ENCODE assay signal across 10 mouse cellular contexts in genomic region chr17:88629381-88629759, GRCm38 (mm10). TPM values are rescaled to one million over a fixed set of nuclear protein-coding genes. Genes with fewer than 3 reads are reported as not detected.
A peak's percentile ranks its signal among the peaks of the same experiment; 100 is the strongest.
DNase-seq lines count a peak whose midpoint lies in the region; ATAC-seq lines count a peak whose summit lies in the region.
"Had no signal": no experiment of that assay in that cellular context is flagged by ENCODE, and none has a peak within 500 bp of the region (broad histone marks: within the 10 kb centered on the region; RNA-seq: fewer than 3 reads in every experiment).

No protein-coding gene starts in this region.

- H3K4me2 ChIP-seq in forebrain, embryonic 16.5 days (ENCODE audit: low read length) = peak overlapping the region; percentile 5
- 0 out of 2 replicates have a peak overlapping the region, but pooled peaks have one; percentile 17 for H3K4me2 ChIP-seq in hindbrain, embryonic 13.5 days
- H3K4me2 ChIP-seq in midbrain, embryonic 12.5 days (replicated peaks) = no peak overlapping the region

- peaks cover 22% of the 10 kb centered on the region for H3K4me1 ChIP-seq in forebrain, embryonic 16.5 days (replicated peaks; ENCODE audit: control insufficient read depth, insufficient read depth, low read length)
- H3K4me1 ChIP-seq in hindbrain, embryonic 13.5 days (replicated peaks) = peaks cover 33% of the 10 kb centered on the region
- H3K4me1 ChIP-seq in midbrain, embryonic 12.5 days = peaks cover 29% of the 10 kb centered on the region

- H3K9ac ChIP-seq in forebrain, embryonic 16.5 days (replicated peaks; ENCODE audit: low read depth, low read length) = 0 out of 2 replicates have a peak overlapping the region, but pooled peaks have one; percentile 25
- no peak overlapping the region for H3K9ac ChIP-seq in hindbrain, embryonic 13.5 days
- H3K9ac ChIP-seq in midbrain, embryonic 12.5 days (replicated peaks) = no peak overlapping the region

- H3K27ac ChIP-seq in forebrain, embryonic 16.5 days (ENCODE audit: low read length) = peak overlapping the region; percentile 81
- H3K27ac ChIP-seq in hindbrain, embryonic 13.5 days = peak overlapping the region; percentile 80
- H3K27ac ChIP-seq in midbrain, embryonic 12.5 days (replicated peaks) = no peak overlapping the region; the same call in 1 of the 2 replicates

- H3K9me3 ChIP-seq in forebrain, embryonic 16.5 days (ENCODE audit: control insufficient read depth, low read length) = no peaks in the 10 kb centered on the region
- no peaks in the 10 kb centered on the region for H3K9me3 ChIP-seq in hindbrain, embryonic 13.5 days
- no peaks in the 10 kb centered on the region for H3K9me3 ChIP-seq in midbrain, embryonic 12.5 days

- H3K27me3 ChIP-seq in forebrain, embryonic 16.5 days (replicated peaks; ENCODE audit: control insufficient read depth, insufficient read depth, low read length) = no peaks in the 10 kb centered on the region
- no peaks in the 10 kb centered on the region for H3K27me3 ChIP-seq in hindbrain, embryonic 13.5 days
- H3K27me3 ChIP-seq in midbrain, embryonic 12.5 days = no peaks in the 10 kb centered on the region
- H3K27me3 ChIP-seq: CH12.LX had no signal

- peak; percentile 61 for ATAC-seq in forebrain, embryonic 16.5 days
- peak; percentile 63 for ATAC-seq in hindbrain, embryonic 13.5 days (ENCODE audit: low FRiP score)
- ATAC-seq in midbrain, embryonic 12.5 days (ENCODE audit: low FRiP score, low read depth) = peak; percentile 32; the same call in 1 of the 2 replicates
- no peak for ATAC-seq in megakaryocyte progenitor cell, adult 5-6 weeks (replicated peaks; ENCODE audit: poor library complexity)

- no peaks in the 10 kb centered on the region for H3K36me3 ChIP-seq in forebrain, embryonic 16.5 days (ENCODE audit: control insufficient read depth, insufficient read depth)
- no peaks in the 10 kb centered on the region for H3K36me3 ChIP-seq in hindbrain, embryonic 13.5 days
- H3K36me3 ChIP-seq in midbrain, embryonic 12.5 days = no peaks in the 10 kb centered on the region

- H3K4me3 ChIP-seq in forebrain, embryonic 16.5 days (replicated peaks; ENCODE audit: low read length) = no peak overlapping the region
- H3K4me3 ChIP-seq in hindbrain, embryonic 13.5 days = no peak overlapping the region
- no peak overlapping the region for H3K4me3 ChIP-seq in midbrain, embryonic 12.5 days

- DNase-seq in kidney, adult 9 months = peak; percentile 33
- DNase-seq in kidney, postnatal 36 days = no peak
- no peak for DNase-seq in layer of hippocampus, adult 18-20 months (ENCODE audit: low spot score in 2 of 2)
- DNase-seq in layer of hippocampus, postnatal 25 days (ENCODE audit: extremely low spot score in 1 of 2, low spot score in 1 of 2) = no peak

- WGBS in forebrain, embryonic 16.5 days = 22% methylated on average over 4 of the region's 4 CpGs
- WGBS in hindbrain, embryonic 13.5 days = 36% methylated on average over 4 of the region's 4 CpGs
- 27% methylated on average over 4 of the region's 4 CpGs for WGBS in midbrain, embryonic 12.5 days

RNA-seq across cellular contexts. Expression of gene Ston1, which starts 31.9 kb away (rescaled TPM):
- polyA plus RNA-seq in forebrain, embryonic 16.5 days (2015; fragmentation: Nextera tagmentation; extraction: Ambion mirVana) = 1.6 and 1.7 TPM in 2 replicates
- 2.0 and 2.6 TPM in 2 replicates for polyA plus RNA-seq in hindbrain, embryonic 13.5 days (2015; fragmentation: Nextera tagmentation; extraction: Ambion mirVana)
- polyA plus RNA-seq in midbrain, embryonic 12.5 days (2016; fragmentation: Nextera tagmentation; extraction: Ambion mirVana) = 1.6 and 2.7 TPM in 2 replicates
- not detected in 2 replicates for total RNA-seq in megakaryocyte progenitor cell, adult 5-6 weeks (2015)
- total RNA-seq in megakaryocyte progenitor cell, adult 5-6 weeks (2017) = not detected in 2 replicates
- 1 to 10 TPM; 9.5 to 9.8 TPM for total RNA-seq in layer of hippocampus, adult 18-20 months (2021)
- total RNA-seq in layer of hippocampus, postnatal 25 days (2021) = 10 to 100 TPM; 13.3 to 13.8 TPM

RNA-seq across cellular contexts. Expression of gene Gtf2a1l, which starts 39.1 kb away (rescaled TPM):
- polyA plus RNA-seq in forebrain, embryonic 16.5 days (2015; fragmentation: Nextera tagmentation; extraction: Ambion mirVana) = 0.21 and 0.22 TPM in 2 replicates
- polyA plus RNA-seq in hindbrain, embryonic 13.5 days (2015; fragmentation: Nextera tagmentation; extraction: Ambion mirVana) = 0.12 and 0.14 TPM in 2 replicates
- polyA plus RNA-seq in midbrain, embryonic 12.5 days (2016; fragmentation: Nextera tagmentation; extraction: Ambion mirVana) = 0.21 and 0.64 TPM in 2 replicates
- total RNA-seq in megakaryocyte progenitor cell, adult 5-6 weeks (2015) = not detected in 2 replicates
- not detected in 2 replicates for total RNA-seq in megakaryocyte progenitor cell, adult 5-6 weeks (2017)
- under 1 TPM in 1 of 2 experiments, not detected in 1; 0.35 TPM for total RNA-seq in layer of hippocampus, adult 18-20 months (2021)
- total RNA-seq in layer of hippocampus, postnatal 25 days (2021) = under 1 TPM; 0.22 to 0.49 TPM
- polyA plus RNA-seq: embryonic facial prominence, embryonic 11.5 days had no signal

Comparison
In these comparisons a context has a peak if more than half of its experiments do, and no peak if none do; other contexts are left out.
1. RNA of gene Ston1, which starts 31.9 kb away (total RNA-seq): 13.3 to 13.8 TPM in layer of hippocampus, postnatal 25 days and 9.5 to 9.8 TPM in layer of hippocampus, adult 18-20 months; not detected in megakaryocyte progenitor cell, adult 5-6 weeks; every median in the first group is over 10 times any median in the second.